Mouse (Mus musculus): ENCODE data around the gene Zfp524.

DNA sequence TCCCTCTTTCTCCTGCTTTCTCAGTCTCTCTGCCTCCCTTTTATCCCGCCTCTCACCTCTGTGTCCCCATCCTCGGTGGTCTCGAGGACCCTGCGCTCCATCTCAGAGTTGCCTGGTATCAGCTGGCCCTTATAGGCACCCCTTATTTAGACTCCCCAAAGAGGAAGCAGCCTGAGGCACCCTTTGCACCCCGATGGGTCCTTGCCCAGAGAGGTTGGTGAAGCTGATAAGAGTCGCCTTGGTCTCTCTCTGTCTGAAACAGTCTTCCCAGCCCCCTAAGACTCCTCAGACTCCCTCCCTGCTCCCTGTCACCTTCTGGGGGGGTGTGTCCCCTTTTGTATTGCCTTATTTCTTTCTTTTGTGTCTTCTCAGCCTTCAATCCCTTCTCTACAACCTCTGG, 43.1 kb upstream of the Zfp524 start, which contains the start of gene Sbk3:
- TF ChIP-seq NELFE (IDR thresholded peaks at IDR 0.05; ENCODE audit: low read depth, low read length) (no peak), CHD2 (IDR thresholded peaks at IDR 0.05; ENCODE audit: low read length) (no peak), PAX5 (IDR thresholded peaks at IDR 0.05; ENCODE audit: low read length) (no peak), E2F4 (IDR thresholded peaks at IDR 0.05; ENCODE audit: insufficient replicate concordance, low read depth, low read length) (no peak)
